Comparison of ENCODE assay signal across 17 mouse cellular contexts in the genomic region with DNA sequence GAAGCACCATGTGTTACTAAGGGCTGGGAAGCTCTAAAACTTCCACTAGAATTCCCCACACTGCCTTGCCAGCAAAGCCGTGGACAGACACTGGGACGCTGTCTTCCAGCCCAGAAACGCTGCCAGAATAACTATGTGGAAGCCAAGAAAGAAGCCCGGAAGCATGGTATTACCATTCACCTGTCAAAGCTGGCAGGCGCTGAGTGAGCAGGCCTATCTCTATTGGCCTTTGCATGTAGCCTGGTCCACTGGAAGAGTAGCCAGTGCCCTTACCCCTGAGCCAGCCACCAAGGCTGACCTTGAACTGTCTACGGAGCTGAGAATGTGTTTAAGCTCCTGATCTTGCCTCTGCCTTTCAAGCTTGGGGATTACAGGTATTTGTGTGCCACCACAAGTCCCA. TPM values are rescaled to one million over a fixed set of nuclear protein-coding genes. Genes with fewer than 3 reads are reported as not detected.
DNase-seq lines count a peak whose midpoint lies in the region; ATAC-seq and TF ChIP-seq lines count a peak whose summit lies in the region.
"Had no signal": no experiment of that assay in that cellular context is flagged by ENCODE, and none has a peak within 500 bp of the region (broad histone marks: within the 10 kb centered on the region; RNA-seq: fewer than 3 reads in every experiment).

No protein-coding gene starts in this region.

- 89% methylated on average over 6 of the region's 6 CpGs for WGBS in forebrain, embryonic 12.5 days
- 89% methylated on average over 6 of the region's 6 CpGs for WGBS in forebrain, embryonic 13.5 days

- H3K4me1 ChIP-seq in forebrain, embryonic 12.5 days, result peaks cover 8% of the 10 kb centered on the region
- H3K4me1 ChIP-seq in forebrain, embryonic 13.5 days, result peaks cover 6% of the 10 kb centered on the region

- ATAC-seq in forebrain, embryonic 12.5 days (ENCODE audit: low FRiP score), result no peak
- ATAC-seq in forebrain, embryonic 13.5 days, result no peak
- ATAC-seq: forebrain, embryonic 14.5 days; hindbrain, postnatal 0 days; liver, embryonic 12.5 days; lung, postnatal 0 days had no signal

- peak; percentile 50 for DNase-seq in gastrocnemius, adult 2 months
- peak; percentile 23 for DNase-seq in gastrocnemius, postnatal 25 days
- DNase-seq in heart, postnatal 10 days, result peak; percentile 74 to 81
- DNase-seq in spleen, postnatal 10 days (ENCODE audit: low spot score in 2 of 2), result no peak
- no peak for DNase-seq in right cerebral cortex, postnatal 25 days
- DNase-seq: cerebellum, adult 11-12 months; kidney, adult 18-20 months; kidney, postnatal 25 days; right cerebral cortex, postnatal 4 days; thymus, adult 2 months had no signal

- H3K4me3 ChIP-seq in forebrain, embryonic 12.5 days (replicated peaks), result no peak overlapping the region
- no peak overlapping the region for H3K4me3 ChIP-seq in forebrain, embryonic 13.5 days
- no peak overlapping the region for H3K4me3 ChIP-seq in gastrocnemius, adult 2 months
- H3K4me3 ChIP-seq: liver, embryonic 12.5 days; neural tube, embryonic 13.5 days had no signal

- intact Hi-C loops in gastrocnemius, adult 2 months (cut with DNase I), result no loop called here
- intact Hi-C loops in heart, postnatal 10 days (cut with DNase I), result no loop called here

- no peak overlapping the region for H3K4me2 ChIP-seq in forebrain, embryonic 12.5 days
- no peak overlapping the region for H3K4me2 ChIP-seq in forebrain, embryonic 13.5 days
- H3K4me2 ChIP-seq: neural tube, embryonic 13.5 days had no signal

- H3K9me3 ChIP-seq in forebrain, embryonic 12.5 days, result no peaks in the 10 kb centered on the region
- H3K9me3 ChIP-seq in forebrain, embryonic 13.5 days (replicated peaks), result no peaks in the 10 kb centered on the region
- H3K9me3 ChIP-seq: liver, embryonic 12.5 days; neural tube, embryonic 13.5 days had no signal

- H3K27ac ChIP-seq in forebrain, embryonic 12.5 days, result peak overlapping the region; percentile 13; the same call in 1 of the 2 replicates
- H3K27ac ChIP-seq in forebrain, embryonic 13.5 days, result no peak overlapping the region
- peak overlapping the region; percentile 35; the same call in 1 of the 2 replicates for H3K27ac ChIP-seq in gastrocnemius, adult 2 months
- H3K27ac ChIP-seq: liver, embryonic 12.5 days; neural tube, embryonic 13.5 days had no signal

- H3K27me3 ChIP-seq in forebrain, embryonic 12.5 days, result no peaks in the 10 kb centered on the region
- H3K27me3 ChIP-seq in forebrain, embryonic 13.5 days, result no peaks in the 10 kb centered on the region
- H3K27me3 ChIP-seq: liver, embryonic 12.5 days; neural tube, embryonic 13.5 days had no signal

- no peaks in the 10 kb centered on the region for H3K36me3 ChIP-seq in forebrain, embryonic 12.5 days (replicated peaks)
- H3K36me3 ChIP-seq in forebrain, embryonic 13.5 days (ENCODE audit: poor library complexity, severe bottlenecking), result no peaks in the 10 kb centered on the region
- H3K36me3 ChIP-seq: liver, embryonic 12.5 days; neural tube, embryonic 13.5 days had no signal

- H3K9ac ChIP-seq in forebrain, embryonic 12.5 days, result no peak overlapping the region
- H3K9ac ChIP-seq in forebrain, embryonic 13.5 days, result no peak overlapping the region
- H3K9ac ChIP-seq: liver, embryonic 12.5 days; neural tube, embryonic 13.5 days had no signal

- no peak for TF ChIP-seq CTCF in gastrocnemius, adult 2 months (IDR thresholded peaks at IDR 0.05)

RNA-seq across cellular contexts. Expression of a gene that starts 1.7 kb away (rescaled TPM):
- 0.78 and 0.82 TPM in 2 replicates for polyA plus RNA-seq in forebrain, embryonic 12.5 days (2016; fragmentation: Nextera tagmentation; extraction: Ambion mirVana)
- 0.23 and 0.64 TPM in 2 replicates for polyA plus RNA-seq in forebrain, embryonic 13.5 days (2015; fragmentation: Nextera tagmentation; extraction: Ambion mirVana)
- under 1 TPM in 1 of 2 experiments, not detected in 1; 0.33 TPM for total RNA-seq in gastrocnemius, adult 2 months (2021)
- total RNA-seq in gastrocnemius, postnatal 25 days (2021), result under 1 TPM in 1 of 2 experiments, not detected in 1; 0.48 TPM
- 1 to 10 TPM; 1.1 TPM for total RNA-seq in heart, postnatal 10 days (2021)

RNA-seq across cellular contexts. Expression of a gene that starts 27.3 kb away (rescaled TPM):
- polyA plus RNA-seq in forebrain, embryonic 12.5 days (2016; fragmentation: Nextera tagmentation; extraction: Ambion mirVana), result 61.0 and 61.2 TPM in 2 replicates
- polyA plus RNA-seq in forebrain, embryonic 13.5 days (2015; fragmentation: Nextera tagmentation; extraction: Ambion mirVana), result 51.5 and 56.1 TPM in 2 replicates
- 10 to 100 TPM; 34.7 to 38.4 TPM for total RNA-seq in gastrocnemius, adult 2 months (2021)
- 10 to 100 TPM; 31.6 to 32.1 TPM for total RNA-seq in gastrocnemius, postnatal 25 days (2021)
- total RNA-seq in heart, postnatal 10 days (2021), result 10 to 100 TPM; 21.8 to 28.0 TPM

RNA-seq across cellular contexts. Expression of a gene that starts 27.9 kb away (rescaled TPM):
- polyA plus RNA-seq in forebrain, embryonic 12.5 days (2016; fragmentation: Nextera tagmentation; extraction: Ambion mirVana), result 77.8 and 88.3 TPM in 2 replicates
- polyA plus RNA-seq in forebrain, embryonic 13.5 days (2015; fragmentation: Nextera tagmentation; extraction: Ambion mirVana), result 87.8 and 96.4 TPM in 2 replicates
- 10 to 100 TPM; 10.4 to 11.7 TPM for total RNA-seq in gastrocnemius, adult 2 months (2021)
- total RNA-seq in gastrocnemius, postnatal 25 days (2021), result 10 to 100 TPM in 1 of 2 experiments, 1 to 10 TPM in 1; 9.9 to 10.4 TPM
- total RNA-seq in heart, postnatal 10 days (2021), result 10 to 100 TPM; 28.3 to 29.5 TPM

RNA-seq across cellular contexts. Expression of a gene that starts 40.1 kb away (rescaled TPM):
- polyA plus RNA-seq in forebrain, embryonic 12.5 days (2016; fragmentation: Nextera tagmentation; extraction: Ambion mirVana), result 46.3 and 47.8 TPM in 2 replicates
- 50.0 and 55.3 TPM in 2 replicates for polyA plus RNA-seq in forebrain, embryonic 13.5 days (2015; fragmentation: Nextera tagmentation; extraction: Ambion mirVana)
- total RNA-seq in gastrocnemius, adult 2 months (2021), result 10 to 100 TPM in 1 of 2 experiments, 1 to 10 TPM in 1; 8.7 to 10.6 TPM
- total RNA-seq in gastrocnemius, postnatal 25 days (2021), result 1 to 10 TPM; 7.4 to 8.0 TPM
- total RNA-seq in heart, postnatal 10 days (2021), result 10 to 100 TPM; 14.5 TPM

RNA-seq across cellular contexts. Expression of a gene that starts 51.9 kb away (rescaled TPM):
- polyA plus RNA-seq in forebrain, embryonic 12.5 days (2016; fragmentation: Nextera tagmentation; extraction: Ambion mirVana), result 103 and 109 TPM in 2 replicates
- 82.2 and 89.5 TPM in 2 replicates for polyA plus RNA-seq in forebrain, embryonic 13.5 days (2015; fragmentation: Nextera tagmentation; extraction: Ambion mirVana)
- total RNA-seq in gastrocnemius, adult 2 months (2021), result 1 to 10 TPM; 7.7 to 7.8 TPM
- total RNA-seq in gastrocnemius, postnatal 25 days (2021), result 1 to 10 TPM; 6.5 to 6.6 TPM
- 10 to 100 TPM; 13.9 to 17.0 TPM for total RNA-seq in heart, postnatal 10 days (2021)

Comparison
In these comparisons a context has a peak if more than half of its experiments do, and no peak if none do; other contexts are left out.
1. DNase-seq: peak in gastrocnemius, adult 2 months (single experiment), gastrocnemius, postnatal 25 days (single experiment) and heart, postnatal 10 days (2 of 2); none in spleen, postnatal 10 days (0 of 2) and right cerebral cortex, postnatal 25 days (single experiment).